Mouse (Mus musculus) MEL (cell line): ENCODE measurements around the gene Lca5. TPM values are rescaled to one million over a fixed set of nuclear protein-coding genes. Genes with fewer than 3 reads are reported as not detected.

Experiments used
- DNase-seq: peaks from one replicate; pipeline ENCODE4 v3.0.0; 2011; ENCODE audit warnings: low read depth, low spot score
- H3K27ac ChIP-seq: 2 replicates; pipeline ENCODE4 v1.5.1; 2012; ENCODE audit warnings: low read depth, mild to moderate bottlenecking, control low read depth, low read length, moderate library complexity; ENCODE audit not compliant: control insufficient read depth
- H3K27me3 ChIP-seq, 2 experiments: fragments of 150-350 bp in 1 of 2; sonication (generic) in 1 of 2; 2 replicates each; pipeline ENCODE4 v1.6.1; 2012; ENCODE audit warnings: low read length in 2 of 2, mild to moderate bottlenecking in 2 of 2, improper control_type of control experiment in 1 of 2, moderate library complexity in 1 of 2; ENCODE audit not compliant: insufficient read depth in 2 of 2, control insufficient read depth in 1 of 2
- H3K36me3 ChIP-seq, 2 experiments: 2 replicates each; pipeline ENCODE4 v1.6.1; 2012 to 2014; ENCODE audit warnings: low read length in 2 of 2, improper control_type of control experiment in 1 of 2, inconsistent platforms in 1 of 2, mild to moderate bottlenecking in 1 of 2; ENCODE audit not compliant: insufficient read depth in 2 of 2, control insufficient read depth in 1 of 2
- H3K4me1 ChIP-seq, 2 experiments: fragments of 150-350 bp in 1 of 2; sonication (generic) in 1 of 2; 2 replicates each; pipeline ENCODE4 v1.6.1; 2012; ENCODE audit warnings: low read length in 2 of 2, improper control_type of control experiment in 1 of 2, mild to moderate bottlenecking in 1 of 2; ENCODE audit not compliant: insufficient read depth in 2 of 2, control insufficient read depth in 1 of 2
- H3K4me3 ChIP-seq, 2 experiments: fragments of 150-350 bp in 1 of 2; sonication (generic) in 1 of 2; 2 replicates each; pipeline ENCODE4 v1.5.1; 2012; ENCODE audit warnings: low read depth in 2 of 2, low read length in 2 of 2, mild to moderate bottlenecking in 2 of 2, moderate library complexity in 2 of 2, control low read depth in 1 of 2, improper control_type of control experiment in 1 of 2; ENCODE audit not compliant: control insufficient read depth in 1 of 2, insufficient read depth in 1 of 2
- H3K79me2 ChIP-seq: 2 replicates; pipeline ENCODE4 v1.6.1; 2012; ENCODE audit warnings: mild to moderate bottlenecking, low read length, moderate library complexity; ENCODE audit not compliant: control insufficient read depth, poor library complexity, insufficient read depth
- H3K9ac ChIP-seq: 2 replicates; pipeline ENCODE4 v1.6.1; 2012; ENCODE audit warnings: low read depth, mild to moderate bottlenecking, control low read depth, low read length, moderate library complexity; ENCODE audit not compliant: control insufficient read depth, poor library complexity, severe bottlenecking
- H3K9me3 ChIP-seq: fragments of 150-350 bp; sonication (generic); replicated peaks from 2 replicates; pipeline ENCODE4 v1.6.1; 2012; ENCODE audit warnings: mild to moderate bottlenecking, low read length, improper control_type of control experiment, moderate library complexity; ENCODE audit not compliant: insufficient read depth
- BHLHE40 ChIP-seq: IDR thresholded peaks from 2 replicates; pipeline ENCODE4 v1.6.1; 2012; ENCODE audit warnings: low read depth, mild to moderate bottlenecking, inconsistent platforms, low read length, improper control_type of control experiment, borderline replicate concordance
- CHD1 ChIP-seq: IDR thresholded peaks from 2 replicates; pipeline ENCODE4 v1.6.1; 2012; ENCODE audit warnings: low read depth, mild to moderate bottlenecking, inconsistent platforms, low read length, improper control_type of control experiment
- CHD2 ChIP-seq: IDR thresholded peaks from 2 replicates; pipeline ENCODE4 v1.6.1; 2011; ENCODE audit warnings: low read length, improper control_type of control experiment
- CTCF ChIP-seq, 3 experiments: IDR thresholded peaks in 2 of 3; conservative IDR thresholded peaks in 1 of 3; 2 replicates each; pipeline ENCODE4 v1.5.1; 2011 to 2012; ENCODE audit warnings: low read length in 3 of 3, low read depth in 2 of 3, mild to moderate bottlenecking in 2 of 3, improper control_type of control experiment in 1 of 3, inconsistent platforms in 1 of 3, mixed read lengths in 1 of 3, moderate library complexity in 1 of 3; ENCODE audit not compliant: control insufficient read depth in 1 of 3, insufficient read depth in 1 of 3, poor library complexity in 1 of 3, severe bottlenecking in 1 of 3
- E2F4 ChIP-seq: IDR thresholded peaks from 2 replicates; pipeline ENCODE4 v1.6.1; 2011; ENCODE audit warnings: low read depth, low read length, improper control_type of control experiment, borderline replicate concordance
- EP300 ChIP-seq, 2 experiments: IDR thresholded peaks; 2 replicates each; pipeline ENCODE4 v1.6.1; 2011; ENCODE audit warnings: improper control_type of control experiment in 2 of 2, low read length in 2 of 2, low read depth in 1 of 2, mild to moderate bottlenecking in 1 of 2
- ETS1 ChIP-seq: IDR thresholded peaks from 2 replicates; pipeline ENCODE4 v1.6.1; 2012; ENCODE audit warnings: low read depth, mild to moderate bottlenecking, inconsistent platforms, low read length, improper control_type of control experiment, moderate library complexity
- GABPA ChIP-seq: IDR thresholded peaks from 2 replicates; pipeline ENCODE4 v1.6.1; 2012; ENCODE audit warnings: low read depth, mild to moderate bottlenecking, inconsistent platforms, low read length, improper control_type of control experiment, moderate library complexity
- HCFC1 ChIP-seq: IDR thresholded peaks from 2 replicates; pipeline ENCODE4 v1.6.1; 2012; ENCODE audit warnings: low read depth, mild to moderate bottlenecking, inconsistent platforms, low read length, improper control_type of control experiment, moderate library complexity
- JUND ChIP-seq: IDR thresholded peaks from 2 replicates; pipeline ENCODE4 v1.6.1; 2011; ENCODE audit warnings: low read depth, mild to moderate bottlenecking, improper control_type of control experiment, low read length
- MAZ ChIP-seq: IDR thresholded peaks from 2 replicates; pipeline ENCODE4 v1.6.1; 2012; ENCODE audit warnings: low read depth, mild to moderate bottlenecking, inconsistent platforms, low read length, improper control_type of control experiment
- MXI1 ChIP-seq: IDR thresholded peaks from 2 replicates; pipeline ENCODE4 v1.6.1; 2011; ENCODE audit warnings: mild to moderate bottlenecking, low read depth, low read length, improper control_type of control experiment
- MYB ChIP-seq: IDR thresholded peaks from 2 replicates; pipeline ENCODE4 v1.6.1; 2011; ENCODE audit warnings: mild to moderate bottlenecking, low read depth, low read length, improper control_type of control experiment
- MYC ChIP-seq: IDR thresholded peaks from 2 replicates; pipeline ENCODE4 v1.6.1; 2011; ENCODE audit warnings: low read depth, mild to moderate bottlenecking, low read length, improper control_type of control experiment, moderate library complexity
- NELFE ChIP-seq: IDR thresholded peaks from 2 replicates; pipeline ENCODE4 v1.6.1; 2011; ENCODE audit warnings: low read depth, low read length, improper control_type of control experiment
- POLR2AphosphoS2 ChIP-seq: IDR thresholded peaks from 2 replicates; pipeline ENCODE4 v1.6.1; 2011; ENCODE audit warnings: low read length, improper control_type of control experiment
- POLR2AphosphoS5 ChIP-seq: IDR thresholded peaks from 2 replicates; pipeline ENCODE4 v1.6.1; 2012; ENCODE audit warnings: low read depth, borderline replicate concordance, mild to moderate bottlenecking, inconsistent platforms, low read length, moderate library complexity, mixed read lengths
- RAD21 ChIP-seq: IDR thresholded peaks from 2 replicates; pipeline ENCODE4 v1.6.1; 2011; ENCODE audit warnings: mild to moderate bottlenecking, low read depth, low read length, improper control_type of control experiment
- SMC3 ChIP-seq: IDR thresholded peaks from 2 replicates; pipeline ENCODE4 v1.6.1; 2011; ENCODE audit warnings: low read depth, low read length, improper control_type of control experiment
- TBP ChIP-seq: IDR thresholded peaks from 2 replicates; pipeline ENCODE4 v1.8.0; 2011; ENCODE audit warnings: low read depth, low read length, improper control_type of control experiment
- TCF12 ChIP-seq: IDR thresholded peaks from 2 replicates; pipeline ENCODE4 v1.6.1; 2014; ENCODE audit warnings: low read depth, mild to moderate bottlenecking, inconsistent platforms, low read length, improper control_type of control experiment, moderate library complexity
- UBTF ChIP-seq: IDR thresholded peaks from 2 replicates; pipeline ENCODE4 v1.6.1; 2012; ENCODE audit warnings: low read depth, mild to moderate bottlenecking, inconsistent platforms, low read length, improper control_type of control experiment, moderate library complexity, borderline replicate concordance; ENCODE audit not compliant: insufficient read depth
- USF1 ChIP-seq: IDR thresholded peaks from 2 replicates; pipeline ENCODE4 v1.6.1; 2014; ENCODE audit warnings: low read depth, mild to moderate bottlenecking, inconsistent platforms, low read length, improper control_type of control experiment, moderate library complexity
- USF2 ChIP-seq, 2 experiments: IDR thresholded peaks; 2 replicates each; pipeline ENCODE4 v1.6.1; 2011 to 2012; ENCODE audit warnings: improper control_type of control experiment in 2 of 2, low read length in 2 of 2, borderline replicate concordance in 1 of 2, inconsistent platforms in 1 of 2, low read depth in 1 of 2, mild to moderate bottlenecking in 1 of 2; ENCODE audit not compliant: insufficient read depth in 1 of 2
- ZMIZ1 ChIP-seq: IDR thresholded peaks from 2 replicates; pipeline ENCODE4 v1.6.1; 2012; ENCODE audit warnings: low read depth, mild to moderate bottlenecking, inconsistent platforms, low read length, improper control_type of control experiment, moderate library complexity
- ZNF384 ChIP-seq: IDR thresholded peaks from 2 replicates; pipeline ENCODE4 v1.6.1; 2012; ENCODE audit warnings: low read depth, mild to moderate bottlenecking, inconsistent platforms, low read length, improper control_type of control experiment
- polyA plus RNA-seq, 2 experiments: library from polyadenylated mRNA; stranded (reverse) in 1 of 2; unstranded in 1 of 2; fragments of >175 nt in 1 of 2; fragments of >200 nt in 1 of 2; gene quantifications; 2 replicates each; pipeline versions ENCODE4 v1.2.1 to v1.2.4; 2012; ENCODE audit warnings: low replicate concordance in 2 of 2, low read depth in 1 of 2; ENCODE audit not compliant: insufficient read length in 2 of 2, insufficient read depth in 1 of 2, missing spikeins in 1 of 2
- total RNA-seq: library from RNA; depleted of rRNA; stranded (reverse); fragments of 300-350 nt; gene quantifications from 2 replicates; pipeline ENCODE4 v1.2.3, GENCODE M21; 2012

The Lca5 gene
- total and polyA plus RNA-seq, 3 experiments = not detected

- no peak for DNase-seq
- Histone ChIP-seq H3K9ac (no peak overlapping the region), H3K36me3 (no peaks in the 10 kb centered on the region), H3K27ac (no peak overlapping the region), H3K27me3 (no peaks in the 10 kb centered on the region), H3K4me1 (no peaks in the 10 kb centered on the region), H3K4me3 (no peak overlapping the region), H3K9me3 (no peaks in the 10 kb centered on the region), H3K79me2 (no peaks in the 10 kb centered on the region)
- no peak for TF ChIP-seq ETS1
- no peak for TF ChIP-seq HCFC1
- no peak for TF ChIP-seq UBTF
- TF ChIP-seq MXI1 = no peak
- no peak for TF ChIP-seq USF2 (IDR thresholded peaks at IDR 0.05; ENCODE audit: borderline replicate concordance in 1 of 2, insufficient read depth in 1 of 2, low read depth in 1 of 2, low read length in 2 of 2)
- no peak for TF ChIP-seq CHD2
- no peak for TF ChIP-seq MYC
- TF ChIP-seq BHLHE40 = no peak
- TF ChIP-seq POLR2AphosphoS2 = no peak
- no peak for TF ChIP-seq ZMIZ1
- no peak for TF ChIP-seq RAD21
- TF ChIP-seq E2F4 = no peak
- TF ChIP-seq TCF12 = no peak
- TF ChIP-seq CHD1 = no peak
- no peak for TF ChIP-seq NELFE
- TF ChIP-seq POLR2AphosphoS5 = no peak
- TF ChIP-seq ZNF384 = no peak
- TF ChIP-seq, all 39 proteins: peak for 0
Observed at GRCm38 (mm10) chr9:83351171-83351570, 89.8 kb downstream of the Lca5 start.

- no peaks in the 10 kb centered on the region for H3K79me2 ChIP-seq
- TF ChIP-seq NELFE = no peak
- no peak for TF ChIP-seq GABPA
- TF ChIP-seq USF2 (IDR thresholded peaks at IDR 0.05; ENCODE audit: borderline replicate concordance in 1 of 2, insufficient read depth in 1 of 2, low read depth in 1 of 2, low read length in 2 of 2) = no peak
- TF ChIP-seq TCF12 = no peak
- TF ChIP-seq BHLHE40 = no peak
- TF ChIP-seq EP300 (IDR thresholded peaks at IDR 0.05; ENCODE audit: low read depth in 1 of 2, low read length in 2 of 2) = no peak
- TF ChIP-seq SMC3 = no peak
- TF ChIP-seq USF1 = no peak
- TF ChIP-seq CTCF (IDR thresholded peaks at IDR 0.05 in 2 of 3, conservative IDR thresholded peaks at IDR 0.05 in 1 of 3; ENCODE audit: control insufficient read depth in 1 of 3, insufficient read depth in 1 of 3, low read depth in 2 of 3, low read length in 3 of 3, poor library complexity in 1 of 3, severe bottlenecking in 1 of 3) = no peak
- no peak for TF ChIP-seq JUND
- TF ChIP-seq MAZ = no peak
- no peak for TF ChIP-seq ZMIZ1
- TF ChIP-seq MYB = no peak
- TF ChIP-seq RAD21 = no peak
- TF ChIP-seq POLR2AphosphoS2 = no peak
- no peak for TF ChIP-seq CHD1
- no peak for TF ChIP-seq HCFC1
- TF ChIP-seq POLR2AphosphoS5 = no peak
- no peak for TF ChIP-seq TBP
- no peaks in the 10 kb centered on the region for H3K27me3 ChIP-seq
- no peak for DNase-seq
- no peak overlapping the region for H3K9ac ChIP-seq
- H3K9me3 ChIP-seq = no peaks in the 10 kb centered on the region
- H3K4me3 ChIP-seq = no peak overlapping the region
- no peaks in the 10 kb centered on the region for H3K4me1 ChIP-seq
- no peak overlapping the region for H3K27ac ChIP-seq
- H3K36me3 ChIP-seq = no peaks in the 10 kb centered on the region
Observed at GRCm38 (mm10) chr9:83350613-83351012, 90.3 kb downstream of the Lca5 start.
